Mouse (Mus musculus): Measurements from ENCODE around the gene 4933411K16Rik. TPM values are rescaled to one million over a fixed set of nuclear protein-coding genes. Genes with fewer than 3 reads are reported as not detected.

4933411K16Rik gene
- polyA plus RNA-seq (2012; fragmentation: generic; extraction: Trizol) = 0.18 TPM
- long read RNA-seq, experiment 1 = 0 reads
- long read RNA-seq, experiment 2 = 0 reads

DNA sequence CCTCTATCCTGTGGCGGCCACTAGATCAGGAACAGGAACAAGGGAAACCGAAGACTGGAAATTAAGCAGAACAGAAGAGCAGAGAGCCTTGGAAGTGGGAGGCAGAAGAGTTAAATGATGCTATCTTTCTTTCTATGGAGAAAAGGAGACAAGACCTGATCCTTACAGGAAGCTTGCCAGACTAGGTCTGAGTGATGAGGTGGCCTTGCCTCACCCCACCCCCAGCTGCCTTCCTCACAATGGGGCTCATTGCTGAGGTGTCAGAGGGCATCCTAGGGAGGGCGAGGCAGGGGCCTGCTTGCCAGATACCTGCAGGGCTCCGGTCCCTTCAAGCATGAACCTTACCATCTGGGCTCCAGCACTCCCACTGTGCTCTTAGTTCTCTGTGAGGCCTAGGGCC, at the start of gene 4933411K16Rik:
Gene 4933411K16Rik (plus strand): TSS at position 301 of the 400 bp plus-strand sequence.
- H3K4me3 ChIP-seq (ENCODE audit: insufficient read depth, poor library complexity, severe bottlenecking) = no peak within 1 kb of the TSS
- H3K79me3 ChIP-seq (ENCODE audit: low read depth) = no peaks in the 10 kb centered on the region
- H3K79me2 ChIP-seq (ENCODE audit: control insufficient read depth, insufficient read depth) = no peaks in the 10 kb centered on the region
- no peaks in the 10 kb centered on the region for H3K36me3 ChIP-seq (ENCODE audit: control insufficient read depth, insufficient read depth)
- no peaks in the 10 kb centered on the region for H3K27me3 ChIP-seq (ENCODE audit: control insufficient read depth, insufficient read depth, insufficient read length)
- TF ChIP-seq MYOG (IDR thresholded peaks at IDR 0.05; ENCODE audit: control insufficient read depth, extremely low read depth, insufficient read length) (no peak), CEBPB (IDR thresholded peaks at IDR 0.05; ENCODE audit: low read depth) (no peak), FOSL1 (IDR thresholded peaks at IDR 0.05; ENCODE audit: insufficient read depth, low read length, poor library complexity, severe bottlenecking) (no peak), MYOD1 (IDR thresholded peaks at IDR 0.05; ENCODE audit: control insufficient read depth, insufficient read length, low read depth) (no peak)
- H3ac ChIP-seq (ENCODE audit: control insufficient read depth, insufficient read length, low read depth) = no peak within 1 kb of the TSS

DNA sequence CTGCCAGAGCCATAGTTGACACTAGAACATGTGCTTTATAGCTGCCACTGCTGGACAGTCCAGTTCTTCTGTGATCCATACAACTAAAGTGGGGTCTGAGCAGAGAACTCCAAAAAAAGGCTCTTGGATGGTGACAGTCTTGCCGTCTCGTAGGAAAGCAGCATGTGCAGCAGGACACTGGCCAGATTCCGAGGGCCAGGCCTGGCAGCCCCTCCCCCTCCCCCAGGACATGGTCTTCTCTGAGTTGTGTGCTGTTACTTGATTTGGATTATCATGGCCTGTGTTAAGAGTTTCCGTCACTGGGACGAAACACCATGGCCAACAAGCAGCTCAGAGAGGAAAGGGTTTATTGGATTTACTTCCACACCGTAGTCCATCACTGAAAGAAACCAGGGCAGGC, 47.8 kb upstream of the 4933411K16Rik start:
- Histone ChIP-seq H3K79me2 (ENCODE audit: control insufficient read depth, insufficient read depth) (peaks cover 99% of the 10 kb centered on the region), H3ac (ENCODE audit: control insufficient read depth, insufficient read length, low read depth) (no peak overlapping the region), H3K79me3 (ENCODE audit: low read depth) (peaks cover 72% of the 10 kb centered on the region), H3K4me3 (ENCODE audit: insufficient read depth, poor library complexity, severe bottlenecking) (no peak overlapping the region), H3K27me3 (ENCODE audit: control insufficient read depth, insufficient read depth, insufficient read length) (no peaks in the 10 kb centered on the region), H3K36me3 (ENCODE audit: control insufficient read depth, insufficient read depth) (peaks cover 4% of the 10 kb centered on the region)
- TF ChIP-seq CEBPB (IDR thresholded peaks at IDR 0.05; ENCODE audit: low read depth) (no peak), MYOG (IDR thresholded peaks at IDR 0.05; ENCODE audit: control insufficient read depth, extremely low read depth, insufficient read length) (no peak), FOSL1 (IDR thresholded peaks at IDR 0.05; ENCODE audit: insufficient read depth, low read length, poor library complexity, severe bottlenecking) (no peak), MAX (IDR thresholded peaks at IDR 0.05) (no peak)

DNA sequence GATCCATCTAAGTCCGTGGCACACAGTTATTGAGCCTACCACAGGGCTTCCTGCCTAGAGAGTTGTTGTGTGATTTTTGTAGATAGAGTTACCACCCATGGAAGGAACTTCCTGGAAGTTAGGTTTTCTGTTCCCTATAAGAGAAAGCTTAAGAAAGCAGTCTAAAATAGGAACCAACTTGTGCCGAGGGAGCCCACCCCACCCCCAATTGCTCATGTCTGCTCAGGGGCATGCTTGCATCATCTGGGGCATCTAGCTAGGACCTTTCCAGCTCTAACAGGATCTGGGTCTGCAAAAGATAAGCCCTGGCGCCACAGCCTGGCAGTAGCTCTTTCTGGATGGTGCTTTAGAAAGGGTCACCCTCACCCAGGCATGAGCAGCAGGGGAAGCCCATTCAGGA, 46.4 kb upstream of the 4933411K16Rik start:
- Histone ChIP-seq H3K4me3 (ENCODE audit: insufficient read depth, poor library complexity, severe bottlenecking) (no peak overlapping the region), H3K36me3 (ENCODE audit: control insufficient read depth, insufficient read depth) (peaks cover 4% of the 10 kb centered on the region), H3ac (ENCODE audit: control insufficient read depth, insufficient read length, low read depth) (no peak overlapping the region), H3K79me2 (ENCODE audit: control insufficient read depth, insufficient read depth) (peaks cover 99% of the 10 kb centered on the region), H3K27me3 (ENCODE audit: control insufficient read depth, insufficient read depth, insufficient read length) (no peaks in the 10 kb centered on the region), H3K79me3 (ENCODE audit: low read depth) (peaks cover 71% of the 10 kb centered on the region)
- TF ChIP-seq MAX (IDR thresholded peaks at IDR 0.05) (no peak), USF1 (IDR thresholded peaks at IDR 0.05; ENCODE audit: low read depth) (no peak), FOSL1 (IDR thresholded peaks at IDR 0.05; ENCODE audit: insufficient read depth, low read length, poor library complexity, severe bottlenecking) (no peak)

DNA sequence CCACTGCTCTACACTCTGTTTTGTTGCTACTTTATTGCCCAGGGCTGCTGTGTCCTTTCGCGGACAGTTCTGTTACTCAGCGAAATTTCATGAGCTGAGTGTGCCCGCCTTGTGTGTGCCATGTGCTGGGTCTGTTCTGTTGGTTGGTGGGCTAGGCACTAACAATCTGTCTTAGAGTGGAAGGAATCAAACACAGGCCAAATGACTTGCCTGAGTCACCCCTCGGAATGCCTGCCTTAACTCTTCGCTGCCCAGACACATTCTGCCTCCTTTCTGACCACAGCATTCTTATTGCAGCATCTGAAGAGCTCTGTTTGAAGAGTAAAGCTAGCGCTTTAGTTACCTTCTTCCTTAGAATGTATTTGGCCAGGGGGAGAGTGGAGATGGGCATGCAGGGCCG, 45.5 kb upstream of the 4933411K16Rik start:
- Histone ChIP-seq H3K4me3 (ENCODE audit: insufficient read depth, poor library complexity, severe bottlenecking) (no peak overlapping the region), H3K27me3 (ENCODE audit: control insufficient read depth, insufficient read depth, insufficient read length) (no peaks in the 10 kb centered on the region), H3ac (ENCODE audit: control insufficient read depth, insufficient read length, low read depth) (no peak overlapping the region), H3K79me2 (ENCODE audit: control insufficient read depth, insufficient read depth) (peaks cover 99% of the 10 kb centered on the region), H3K79me3 (ENCODE audit: low read depth) (peaks cover 68% of the 10 kb centered on the region), H3K36me3 (ENCODE audit: control insufficient read depth, insufficient read depth) (peaks cover 6% of the 10 kb centered on the region)
- TF ChIP-seq USF1 (IDR thresholded peaks at IDR 0.05; ENCODE audit: low read depth) (no peak), MAX (IDR thresholded peaks at IDR 0.05) (peak; percentile 79), MYOD1 (IDR thresholded peaks at IDR 0.05; ENCODE audit: control insufficient read depth, insufficient read length, low read depth) (no peak), CEBPB (IDR thresholded peaks at IDR 0.05; ENCODE audit: low read depth) (no peak), MYOG (IDR thresholded peaks at IDR 0.05; ENCODE audit: control insufficient read depth, extremely low read depth, insufficient read length) (no peak)

DNA sequence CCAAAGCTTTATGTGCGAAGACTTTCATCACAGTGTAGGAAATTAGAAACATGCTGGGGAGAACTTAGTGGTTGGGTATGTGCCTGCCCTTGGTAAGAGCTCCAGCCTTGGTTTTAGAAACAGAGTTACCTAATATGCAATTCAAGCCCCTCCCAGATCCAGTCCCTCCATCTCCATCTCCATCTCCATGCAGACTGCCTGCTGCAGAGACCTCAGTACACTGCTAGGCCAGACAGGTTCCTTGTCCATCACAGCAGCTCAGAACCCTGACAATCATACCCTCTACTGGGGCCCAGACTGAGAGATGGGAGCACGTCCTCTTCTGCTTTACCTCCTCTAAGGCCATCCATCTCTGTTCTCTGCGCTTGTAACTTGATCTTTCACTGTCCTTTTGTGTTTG, 43.5 kb upstream of the 4933411K16Rik start:
- Histone ChIP-seq H3K79me2 (ENCODE audit: control insufficient read depth, insufficient read depth) (peaks cover 99% of the 10 kb centered on the region), H3ac (ENCODE audit: control insufficient read depth, insufficient read length, low read depth) (no peak overlapping the region), H3K27me3 (ENCODE audit: control insufficient read depth, insufficient read depth, insufficient read length) (no peaks in the 10 kb centered on the region), H3K79me3 (ENCODE audit: low read depth) (peaks cover 54% of the 10 kb centered on the region), H3K36me3 (ENCODE audit: control insufficient read depth, insufficient read depth) (peaks cover 4% of the 10 kb centered on the region), H3K4me3 (ENCODE audit: insufficient read depth, poor library complexity, severe bottlenecking) (no peak overlapping the region)
- no peak for TF ChIP-seq CEBPB (IDR thresholded peaks at IDR 0.05; ENCODE audit: low read depth)
- TF ChIP-seq USF1 (IDR thresholded peaks at IDR 0.05; ENCODE audit: low read depth) = no peak
- TF ChIP-seq CTCF (IDR thresholded peaks at IDR 0.05; ENCODE audit: control insufficient read depth, insufficient read depth, insufficient read length) = no peak
- TF ChIP-seq MYOD1 (IDR thresholded peaks at IDR 0.05; ENCODE audit: control insufficient read depth, insufficient read length, low read depth) = no peak
- TF ChIP-seq MAX (IDR thresholded peaks at IDR 0.05) = no peak
- no peak for TF ChIP-seq MYOG (IDR thresholded peaks at IDR 0.05; ENCODE audit: control insufficient read depth, extremely low read depth, insufficient read length)
- no peak for TF ChIP-seq FOSL1 (IDR thresholded peaks at IDR 0.05; ENCODE audit: insufficient read depth, low read length, poor library complexity, severe bottlenecking)

DNA sequence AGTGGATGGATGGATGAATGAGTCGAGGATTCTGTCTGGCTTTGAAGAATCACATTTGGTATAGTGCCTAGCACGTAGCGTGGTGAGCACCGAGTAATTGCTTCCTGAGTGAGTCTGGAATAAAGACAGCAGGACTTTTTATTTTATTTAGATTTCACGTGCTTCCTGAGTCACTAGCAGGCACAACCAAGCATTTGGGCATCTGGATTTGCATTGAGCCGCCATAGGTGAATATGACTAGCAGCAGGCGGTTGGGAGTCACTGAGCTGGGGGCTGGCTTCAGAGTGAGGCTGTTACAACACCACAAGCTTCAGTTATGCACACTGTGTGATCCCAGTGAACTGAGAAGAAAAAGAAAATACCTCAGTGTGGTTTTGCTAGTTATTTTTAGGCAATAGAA, 43.0 kb upstream of the 4933411K16Rik start:
- H3K79me2 ChIP-seq (ENCODE audit: control insufficient read depth, insufficient read depth) = peaks cover 99% of the 10 kb centered on the region
- H3K4me3 ChIP-seq (ENCODE audit: insufficient read depth, poor library complexity, severe bottlenecking) = no peak overlapping the region
- peaks cover 53% of the 10 kb centered on the region for H3K79me3 ChIP-seq (ENCODE audit: low read depth)
- H3K27me3 ChIP-seq (ENCODE audit: control insufficient read depth, insufficient read depth, insufficient read length) = no peaks in the 10 kb centered on the region
- TF ChIP-seq MYOD1 (IDR thresholded peaks at IDR 0.05; ENCODE audit: control insufficient read depth, insufficient read length, low read depth) (no peak), CTCF (IDR thresholded peaks at IDR 0.05; ENCODE audit: control insufficient read depth, insufficient read depth, insufficient read length) (no peak)
- H3ac ChIP-seq (ENCODE audit: control insufficient read depth, insufficient read length, low read depth) = no peak overlapping the region
- H3K36me3 ChIP-seq (ENCODE audit: control insufficient read depth, insufficient read depth) = peaks cover 4% of the 10 kb centered on the region
